Mouse (Mus musculus) urinary bladder, postnatal 4 days (tissue): ENCODE data around the gene Cd248.
A peak's percentile ranks its signal among the peaks of the same experiment; 100 is the strongest.

Source experiments
- DNase-seq, 2 experiments: peaks; one replicate each; pipeline ENCODE4 v3.0.0; 2021 to 2022; ENCODE audit warnings: low spot score in 2 of 2

Cd248 gene

DNA sequence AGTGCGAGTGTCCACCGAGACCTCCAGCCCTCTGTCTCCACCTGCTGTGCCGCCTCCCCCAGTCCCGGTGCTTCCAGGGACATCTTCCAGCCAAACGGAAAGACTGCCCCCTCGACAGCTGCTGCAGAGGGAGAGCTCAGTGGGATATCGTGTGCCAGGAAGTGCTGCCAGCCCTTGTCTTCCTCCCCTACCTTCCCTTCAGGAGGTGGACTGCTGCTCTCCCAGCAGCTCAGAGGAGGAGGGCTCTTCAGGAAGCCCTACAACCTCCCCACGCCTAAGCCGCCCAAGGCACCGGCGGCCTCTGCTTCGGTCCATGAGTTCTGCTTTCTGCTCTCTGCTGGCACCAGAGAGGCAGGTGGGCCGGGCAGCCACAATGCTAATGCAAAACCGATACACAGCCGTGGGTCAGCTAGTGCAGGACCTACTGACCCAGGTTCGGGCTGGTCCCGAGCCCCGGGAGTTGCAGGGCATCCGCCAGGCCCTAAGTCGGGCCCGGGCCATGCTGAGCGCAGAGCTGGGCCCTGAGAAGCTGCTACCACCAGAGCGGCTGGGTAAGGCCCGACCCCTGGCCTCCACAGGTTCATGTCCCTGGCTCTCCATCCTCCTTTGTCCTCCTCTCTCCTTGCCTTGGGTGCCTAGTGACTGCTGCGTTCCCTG, 15.6 kb upstream of the Cd248 start:
- no peak for DNase-seq

DNA sequence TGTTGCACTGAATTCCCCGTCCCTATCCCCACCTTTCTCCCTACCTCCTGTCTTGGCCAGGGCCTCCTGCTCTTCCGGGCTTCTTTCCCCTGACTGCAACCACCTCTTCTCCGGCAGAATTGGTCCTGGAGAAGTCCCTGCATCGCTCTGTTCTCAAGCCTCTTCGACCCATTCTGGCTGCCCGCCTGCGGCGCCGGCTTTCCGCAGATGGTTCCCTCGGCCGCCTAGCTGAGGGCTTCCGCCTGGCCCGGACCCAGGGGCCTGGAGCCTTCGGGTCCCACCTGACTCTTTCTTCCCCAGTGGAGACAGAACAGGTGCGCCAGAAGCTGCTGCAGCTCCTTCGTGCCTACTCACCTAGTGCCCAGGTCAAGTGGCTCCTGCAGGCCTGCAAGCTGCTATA, 15.0 kb upstream of the Cd248 start:
- DNase-seq: no peak

DNA sequence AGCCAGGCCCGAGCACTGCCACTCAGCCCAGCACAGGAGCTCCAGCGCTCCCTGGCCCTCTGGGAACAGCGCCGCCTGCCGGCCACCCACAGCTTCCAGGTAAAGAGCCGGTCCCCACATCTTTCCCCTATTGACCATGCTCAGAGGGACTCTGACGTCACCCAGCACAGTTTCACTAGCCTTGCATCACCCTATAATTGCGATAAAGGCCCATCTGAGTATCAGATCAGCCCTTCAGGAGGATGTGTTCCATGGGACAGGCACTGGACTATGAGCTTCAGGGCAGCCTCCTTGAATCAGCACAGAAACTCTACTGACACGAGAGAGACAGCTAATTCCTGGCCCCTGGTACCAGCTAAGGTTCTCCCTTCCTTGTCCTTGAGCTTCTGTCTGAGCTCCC, 14.0 kb upstream of the Cd248 start:
- no peak for DNase-seq

DNA sequence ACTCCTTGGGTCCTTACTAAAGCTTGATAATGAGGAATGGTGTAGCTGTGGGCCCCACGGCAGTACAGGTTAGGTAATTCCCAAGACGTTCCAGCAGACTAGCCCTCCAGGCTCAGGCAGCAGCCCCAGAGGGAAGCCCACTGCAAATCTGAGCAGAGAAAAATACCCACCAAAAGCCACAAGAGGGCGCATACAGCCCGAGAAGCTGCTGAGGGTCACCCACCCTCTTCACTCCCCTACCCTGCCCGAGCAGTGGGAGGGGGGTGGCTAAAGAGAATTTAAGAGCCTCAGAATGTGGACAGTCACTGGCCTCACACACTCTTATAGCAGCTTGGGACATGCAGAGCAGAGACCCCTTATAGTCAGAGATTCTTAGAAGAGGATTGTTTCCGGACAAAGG, 11.6 kb upstream of the Cd248 start:
- no peak for DNase-seq

DNA sequence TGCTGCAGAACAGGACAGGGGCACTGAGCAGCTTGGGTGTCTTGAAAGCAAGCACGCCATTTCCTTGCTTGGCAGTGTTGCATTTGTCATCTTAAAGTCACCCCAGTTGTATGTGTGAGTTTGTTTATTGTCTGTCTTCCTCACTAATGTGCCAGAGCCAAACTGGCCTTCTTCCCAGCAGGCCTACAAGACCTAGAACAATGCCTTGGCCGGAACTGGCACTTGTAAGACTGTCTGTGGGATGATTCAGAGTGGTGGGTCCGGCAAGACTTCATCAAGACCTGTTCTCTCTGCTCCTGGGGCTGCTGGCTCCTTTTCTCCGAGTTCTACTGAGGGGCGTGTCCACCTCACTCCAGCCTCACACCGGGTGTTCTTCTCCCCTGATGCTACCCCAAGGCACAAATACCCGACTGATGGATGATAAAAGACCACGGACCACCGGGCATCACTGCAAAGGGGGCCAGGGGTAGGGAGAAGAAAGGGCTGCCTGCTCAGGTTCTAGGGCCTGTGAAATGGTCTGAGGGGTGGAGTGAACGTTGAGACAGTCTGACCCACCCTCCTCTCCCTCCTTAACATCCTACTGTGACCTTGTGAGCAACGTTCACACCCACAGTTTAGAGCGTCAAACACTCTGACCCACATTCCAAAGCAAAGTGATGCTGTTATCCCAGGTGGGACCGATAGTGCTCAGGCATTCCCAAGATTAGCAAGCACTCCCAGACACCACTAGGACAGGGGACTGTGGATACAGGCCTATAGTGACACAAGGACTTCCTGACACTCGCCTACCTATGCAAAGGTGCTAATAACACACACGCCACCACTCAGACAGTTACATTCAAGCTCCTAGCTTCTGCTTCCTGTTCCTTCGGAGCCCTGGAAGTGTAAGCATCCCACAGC, 9.8 kb upstream of the Cd248 start:
- no peak for DNase-seq

DNA sequence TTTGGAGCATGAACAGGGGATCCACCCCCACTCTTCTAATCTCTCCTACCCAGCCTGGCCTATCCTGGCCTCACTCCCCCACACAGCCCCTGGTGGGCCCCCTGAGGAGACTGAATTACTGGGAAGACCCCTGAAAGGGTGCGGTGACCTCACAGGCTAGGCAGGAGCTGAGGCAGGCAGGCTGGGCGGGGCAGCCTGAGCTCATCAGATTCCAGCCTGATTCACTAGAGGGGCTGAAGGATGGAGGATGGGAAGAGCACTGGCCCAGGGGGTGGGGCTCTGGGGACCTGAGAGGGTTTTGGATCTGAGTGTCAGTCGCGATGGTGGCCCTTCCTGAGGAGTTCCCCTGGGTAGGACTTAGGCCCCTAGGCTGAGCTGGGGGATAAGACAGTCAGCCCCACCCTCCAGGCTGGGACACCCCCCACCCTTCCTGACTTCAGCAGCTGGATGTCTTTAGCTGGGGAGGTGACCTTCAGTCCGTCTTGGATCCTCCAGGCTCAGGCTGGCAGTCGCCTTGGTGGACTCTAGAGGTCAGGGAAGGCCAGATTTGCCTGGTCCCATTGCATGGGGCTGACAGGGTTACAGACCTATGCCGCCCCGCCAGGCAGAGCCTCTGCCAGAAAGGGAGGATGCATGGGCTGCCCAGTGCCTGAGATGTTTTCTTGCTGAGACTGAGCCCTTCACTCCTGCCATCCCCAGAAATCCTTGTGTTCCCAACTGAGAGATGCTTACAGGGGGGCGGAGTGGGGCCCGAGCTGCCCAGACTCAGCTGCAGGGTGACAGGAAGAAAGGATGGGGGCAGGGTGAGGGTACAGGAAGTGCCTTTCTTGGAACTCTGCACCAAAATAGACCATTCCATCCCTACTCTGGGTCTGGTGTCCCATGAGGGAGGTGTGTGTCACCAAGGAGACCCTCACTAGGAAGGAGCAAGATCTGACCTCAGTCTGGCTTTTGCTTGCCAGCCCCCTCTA, 8.8 kb upstream of the Cd248 start:
- DNase-seq: peak in 1 of 2 experiments; percentile 49

DNA sequence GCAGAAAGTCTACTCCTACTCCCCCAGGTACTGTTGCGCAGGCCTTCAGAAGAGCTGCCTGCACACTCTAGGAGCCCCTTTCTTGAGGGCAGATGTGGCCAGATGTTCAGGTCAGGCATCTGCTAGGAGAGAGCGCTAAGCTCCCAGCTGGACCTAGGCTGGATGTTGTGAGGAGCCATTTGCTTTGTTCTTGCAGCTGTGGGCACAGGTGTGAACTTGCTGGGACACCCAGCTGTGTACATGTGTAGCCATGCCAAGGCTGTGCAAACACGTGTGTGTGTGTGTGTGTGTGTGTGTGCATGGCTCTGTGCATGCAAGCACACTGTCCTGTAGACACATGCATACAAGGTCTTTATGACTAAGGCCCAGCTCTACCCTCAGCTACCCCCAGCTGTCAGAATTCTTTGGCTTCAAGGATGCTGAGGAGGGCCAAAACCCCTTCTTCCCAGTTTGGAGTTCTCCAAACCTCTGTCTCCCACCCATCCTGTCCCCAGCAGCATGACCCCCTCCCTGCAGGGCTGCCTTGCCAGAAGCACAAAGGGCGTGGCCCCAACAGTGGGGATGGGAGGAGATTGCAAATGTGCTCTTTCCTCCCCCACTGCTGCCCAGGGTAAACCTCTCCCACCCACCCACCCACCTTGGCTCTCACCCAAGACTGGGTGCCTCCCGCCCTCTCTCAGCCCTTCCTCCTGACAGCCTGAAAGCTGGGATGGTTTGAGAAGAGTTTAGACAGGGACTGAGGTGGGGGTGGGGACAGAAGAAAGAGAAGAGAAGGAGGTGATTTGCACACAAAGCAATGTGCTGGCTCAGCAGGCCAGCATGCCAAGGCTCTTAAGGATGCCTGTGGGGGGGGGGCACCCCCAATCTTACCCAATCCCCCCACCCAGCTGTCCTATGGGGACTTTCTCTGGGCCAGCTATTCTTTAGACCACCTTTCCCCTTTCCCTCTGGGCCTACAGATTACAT, 7.2 kb upstream of the Cd248 start:
- DNase-seq: peak in 1 of 2 experiments; percentile 68

DNA sequence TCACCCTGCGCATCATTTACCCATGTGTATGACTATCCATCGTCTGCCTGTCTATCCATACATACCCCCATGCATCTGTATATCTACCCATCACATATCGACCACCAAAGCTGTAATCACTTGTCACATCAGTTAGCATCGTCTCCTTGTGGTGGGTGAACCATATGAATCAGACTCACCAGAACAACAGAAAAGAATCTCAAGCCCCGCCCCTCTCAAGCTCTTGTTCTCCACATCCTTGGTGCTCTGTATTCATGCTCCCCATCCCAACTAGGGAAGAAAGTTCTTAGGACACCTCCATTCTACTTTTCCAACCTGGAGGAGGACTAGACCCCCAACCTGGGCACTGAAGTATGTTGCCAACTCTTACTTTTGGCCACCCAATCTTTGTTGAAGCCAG, 5.8 kb upstream of the Cd248 start:
- no peak for DNase-seq

DNA sequence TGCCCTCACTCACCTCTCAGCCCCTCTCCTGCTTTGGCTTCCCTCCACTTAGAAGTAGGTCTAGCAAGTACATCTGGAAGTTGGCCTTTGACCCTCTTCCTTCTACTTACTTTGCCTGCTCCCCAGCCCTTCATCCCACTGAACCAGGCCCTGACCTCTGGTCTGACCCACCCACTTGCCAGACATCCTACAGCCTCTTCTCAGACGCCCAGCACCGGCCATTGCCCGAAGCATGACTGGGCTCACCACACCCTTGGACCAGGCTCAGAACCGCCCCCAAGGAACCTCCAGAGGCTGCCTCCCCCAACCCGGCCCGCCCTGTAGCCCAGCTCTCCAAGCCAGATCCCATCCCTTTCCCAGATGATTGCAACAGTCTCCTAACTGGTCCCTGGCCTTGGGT, 5.4 kb upstream of the Cd248 start:
- peak in 1 of 2 experiments; percentile 66 for DNase-seq

DNA sequence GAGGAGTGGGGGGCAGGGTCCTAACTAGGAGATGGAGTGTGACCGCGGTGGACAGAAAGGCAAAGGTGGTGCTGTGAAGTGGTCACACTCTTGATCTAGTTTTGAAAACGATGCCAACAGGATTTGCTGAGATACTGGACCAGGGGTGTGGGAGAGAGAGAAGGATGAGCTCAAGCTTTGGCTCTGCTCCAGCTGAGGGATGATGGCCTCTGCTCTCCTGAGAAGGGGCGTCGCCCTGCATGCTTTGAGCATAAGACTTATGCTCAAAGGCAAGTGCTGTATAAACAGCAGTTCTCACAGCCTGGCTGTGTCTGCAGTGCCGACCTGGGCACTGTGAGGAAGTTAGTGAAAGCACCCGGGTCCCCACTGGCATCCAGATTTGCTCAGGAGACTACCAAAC, 2.8 kb upstream of the Cd248 start:
- peak in 1 of 2 experiments; percentile 79 for DNase-seq

DNA sequence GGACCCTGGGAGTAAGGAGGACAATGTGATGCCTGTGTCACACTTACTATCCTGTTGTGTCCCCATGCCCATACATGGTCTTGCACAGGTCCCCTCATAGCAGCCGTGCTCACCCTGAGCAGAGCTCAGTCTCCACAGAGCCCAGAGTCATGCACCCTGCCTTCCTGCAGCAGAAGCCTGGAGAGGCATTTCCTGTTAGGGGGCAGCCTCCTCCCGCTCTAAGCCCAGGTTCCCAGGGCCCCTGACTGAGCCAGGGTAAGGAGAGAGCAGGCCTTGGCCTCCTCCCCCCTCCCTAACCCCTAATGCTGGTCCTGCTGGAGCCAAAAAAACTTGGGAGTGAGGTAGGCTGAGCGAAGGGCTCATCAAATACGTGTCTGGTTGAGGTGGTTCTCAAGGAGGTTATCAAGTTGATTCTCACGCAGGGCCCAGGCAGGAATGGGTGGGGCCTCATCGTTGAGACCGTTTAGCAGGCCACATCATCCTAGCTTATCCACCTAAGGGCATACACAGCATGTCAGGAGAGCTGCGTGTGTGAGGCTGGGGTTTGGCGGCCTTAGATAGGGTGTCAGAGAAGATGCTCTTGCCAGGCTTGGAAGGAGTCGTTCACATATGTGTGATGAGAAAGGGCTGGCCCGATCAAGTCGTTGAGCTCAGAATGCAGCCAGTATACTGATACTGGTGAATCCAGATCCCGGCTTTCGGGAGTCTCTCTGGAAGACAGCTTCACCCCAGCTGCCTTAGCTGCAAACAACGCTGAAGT, 658 bp upstream of the Cd248 start:
- no peak for DNase-seq

DNA sequence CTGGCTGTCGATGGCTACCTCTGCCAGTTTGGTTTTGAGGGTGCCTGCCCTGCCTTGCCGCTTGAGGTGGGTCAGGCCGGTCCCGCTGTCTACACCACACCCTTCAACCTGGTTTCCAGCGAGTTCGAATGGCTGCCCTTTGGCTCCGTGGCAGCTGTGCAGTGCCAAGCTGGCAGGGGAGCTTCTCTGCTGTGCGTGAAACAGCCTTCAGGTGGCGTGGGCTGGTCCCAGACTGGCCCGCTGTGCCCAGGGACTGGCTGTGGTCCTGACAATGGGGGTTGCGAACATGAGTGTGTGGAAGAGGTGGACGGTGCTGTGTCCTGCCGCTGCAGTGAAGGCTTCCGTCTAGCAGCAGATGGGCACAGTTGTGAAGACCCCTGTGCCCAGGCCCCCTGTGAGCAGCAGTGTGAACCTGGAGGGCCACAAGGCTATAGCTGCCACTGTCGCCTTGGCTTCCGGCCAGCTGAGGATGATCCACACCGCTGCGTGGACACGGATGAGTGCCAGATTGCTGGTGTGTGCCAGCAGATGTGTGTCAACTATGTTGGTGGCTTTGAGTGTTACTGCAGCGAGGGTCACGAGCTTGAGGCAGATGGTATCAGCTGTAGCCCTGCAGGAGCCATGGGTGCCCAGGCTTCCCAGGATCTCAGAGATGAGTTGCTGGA, 824 bp downstream of the Cd248 start:
- no peak for DNase-seq

DNA sequence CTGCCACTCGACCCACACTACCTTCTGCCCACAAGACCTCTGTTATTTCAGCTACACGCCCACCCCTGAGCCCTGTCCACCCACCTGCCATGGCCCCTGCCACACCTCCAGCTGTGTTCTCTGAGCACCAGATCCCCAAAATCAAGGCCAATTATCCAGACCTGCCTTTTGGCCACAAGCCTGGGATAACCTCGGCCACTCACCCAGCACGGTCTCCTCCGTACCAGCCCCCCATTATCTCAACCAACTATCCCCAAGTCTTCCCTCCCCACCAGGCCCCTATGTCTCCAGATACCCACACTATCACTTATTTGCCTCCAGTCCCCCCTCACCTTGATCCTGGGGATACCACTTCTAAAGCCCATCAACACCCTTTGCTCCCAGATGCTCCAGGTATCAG, 1.6 kb downstream of the Cd248 start:
- no peak for DNase-seq

DNA sequence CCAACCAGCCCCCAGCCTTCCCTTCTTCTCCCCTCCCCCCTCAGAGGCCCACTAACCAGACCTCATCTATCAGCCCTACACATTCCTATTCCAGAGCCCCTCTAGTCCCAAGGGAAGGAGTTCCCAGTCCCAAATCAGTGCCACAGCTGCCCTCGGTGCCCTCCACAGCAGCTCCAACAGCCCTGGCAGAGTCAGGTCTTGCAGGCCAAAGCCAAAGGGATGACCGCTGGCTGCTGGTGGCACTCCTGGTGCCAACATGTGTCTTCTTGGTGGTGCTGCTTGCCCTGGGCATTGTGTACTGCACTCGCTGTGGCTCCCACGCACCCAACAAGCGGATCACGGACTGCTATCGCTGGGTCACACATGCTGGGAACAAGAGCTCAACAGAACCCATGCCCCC, 2.1 kb downstream of the Cd248 start:
- no peak for DNase-seq

DNA sequence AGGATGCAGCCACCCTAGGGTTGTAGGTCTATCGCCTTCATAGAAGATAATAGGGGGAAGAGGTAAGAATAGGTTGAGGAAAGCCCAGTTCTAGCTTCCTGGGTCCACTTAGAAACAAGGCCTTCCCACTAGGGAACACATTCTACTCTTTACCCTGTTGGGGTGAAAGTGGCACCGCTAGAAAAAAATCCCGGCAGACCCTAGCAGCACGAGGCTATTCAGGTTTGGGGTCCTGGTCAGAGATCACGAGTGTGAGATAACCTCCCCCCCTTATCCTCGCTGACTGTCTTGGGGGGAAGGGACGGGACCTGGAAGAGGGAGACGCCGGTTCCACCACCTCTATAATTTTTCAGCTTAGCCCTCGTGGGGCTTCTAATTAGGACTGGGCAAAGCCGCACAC, 3.2 kb downstream of the Cd248 start:
- DNase-seq: no peak

DNA sequence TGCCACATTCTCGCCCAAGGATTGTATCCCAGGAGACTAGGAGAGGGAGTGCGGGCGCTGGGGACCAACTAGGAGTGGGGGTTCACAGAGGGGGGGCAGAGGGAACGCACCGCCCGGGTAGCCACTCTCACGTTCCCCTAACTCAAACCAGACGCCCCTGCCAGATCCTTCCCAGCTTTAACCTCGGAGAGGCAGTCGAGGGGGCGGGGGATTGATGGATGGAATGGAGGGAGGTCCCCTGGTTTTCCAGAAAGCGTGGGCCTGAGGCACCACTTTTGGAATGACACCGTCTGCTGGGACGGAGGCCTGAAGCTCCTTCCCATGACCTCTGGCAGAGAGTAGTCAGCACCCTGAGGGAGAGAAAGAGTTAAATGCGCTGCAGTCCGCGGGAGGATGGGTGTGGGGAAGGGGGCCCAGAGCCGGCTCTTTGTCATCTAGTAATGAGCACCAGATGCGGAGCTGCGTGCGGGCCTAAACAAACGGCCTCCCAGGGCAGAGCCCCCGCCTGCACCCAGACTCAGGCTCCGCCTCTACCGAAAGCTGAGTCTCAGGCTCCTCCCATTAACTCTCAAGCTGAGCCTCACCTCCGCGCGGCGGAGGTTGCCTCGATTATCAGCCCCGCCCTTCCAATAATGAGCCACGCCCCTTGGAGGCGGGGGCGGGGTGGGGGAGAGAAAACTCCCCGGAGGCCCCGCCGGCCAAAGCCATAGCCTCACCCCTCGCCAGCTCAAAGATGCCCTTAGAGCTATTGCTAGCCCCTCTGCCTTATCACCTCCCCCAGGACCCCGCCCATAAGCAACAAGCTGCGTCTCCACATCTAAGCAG, 3.9 kb downstream of the Cd248 start:
- peak; percentile 85 to 86 for DNase-seq

DNA sequence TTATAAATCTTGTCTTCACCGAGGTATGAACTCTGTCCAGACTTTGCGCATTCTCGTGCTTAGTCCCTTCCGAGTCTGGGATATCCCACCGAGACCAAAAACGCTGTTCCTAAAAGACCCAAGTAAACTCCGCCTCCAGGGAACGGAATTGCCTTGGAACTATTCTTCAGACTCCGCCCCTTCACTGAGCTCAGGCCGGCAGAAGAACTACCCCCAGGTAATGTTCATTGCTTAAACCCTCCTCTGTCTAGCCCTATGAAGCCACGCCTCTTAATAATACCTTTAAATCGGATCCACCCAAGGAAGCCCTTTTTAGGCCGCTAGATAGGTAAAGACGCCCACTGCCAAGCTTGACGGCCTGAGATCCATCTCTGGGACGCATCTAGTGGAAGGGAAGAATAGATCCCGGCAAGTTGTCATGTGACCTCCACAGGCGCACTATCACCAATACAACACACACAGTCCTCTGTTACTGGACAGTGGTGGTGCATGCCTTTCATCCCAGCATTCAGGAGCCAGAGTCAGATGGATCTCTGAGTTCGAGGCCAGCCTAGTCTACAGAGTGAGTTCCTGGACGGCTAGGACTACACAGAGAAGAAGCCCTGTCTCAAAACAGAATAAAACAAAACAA, 4.6 kb downstream of the Cd248 start:
- no peak for DNase-seq

DNA sequence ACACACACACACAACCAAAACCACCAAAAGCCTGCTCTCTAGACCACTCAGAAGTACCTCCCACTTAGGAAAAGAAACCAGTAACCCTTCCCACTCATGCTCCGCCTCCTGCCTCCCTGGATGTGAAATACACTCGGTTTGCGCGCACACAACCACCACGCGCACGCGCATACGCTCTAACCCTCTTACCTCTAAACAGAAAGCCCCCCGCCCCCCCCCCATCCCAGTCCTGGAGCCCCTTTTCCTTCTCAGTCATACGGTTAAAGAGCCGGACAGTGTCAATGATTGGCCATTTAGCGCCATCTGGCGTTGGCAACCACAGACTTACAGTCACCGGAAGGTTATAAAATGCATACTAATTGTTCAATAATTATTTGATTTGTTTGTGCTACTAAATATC, 5.2 kb downstream of the Cd248 start:
- DNase-seq: no peak
